10 mouse cellular contexts compared by ENCODE assay signal in the genomic region with DNA sequence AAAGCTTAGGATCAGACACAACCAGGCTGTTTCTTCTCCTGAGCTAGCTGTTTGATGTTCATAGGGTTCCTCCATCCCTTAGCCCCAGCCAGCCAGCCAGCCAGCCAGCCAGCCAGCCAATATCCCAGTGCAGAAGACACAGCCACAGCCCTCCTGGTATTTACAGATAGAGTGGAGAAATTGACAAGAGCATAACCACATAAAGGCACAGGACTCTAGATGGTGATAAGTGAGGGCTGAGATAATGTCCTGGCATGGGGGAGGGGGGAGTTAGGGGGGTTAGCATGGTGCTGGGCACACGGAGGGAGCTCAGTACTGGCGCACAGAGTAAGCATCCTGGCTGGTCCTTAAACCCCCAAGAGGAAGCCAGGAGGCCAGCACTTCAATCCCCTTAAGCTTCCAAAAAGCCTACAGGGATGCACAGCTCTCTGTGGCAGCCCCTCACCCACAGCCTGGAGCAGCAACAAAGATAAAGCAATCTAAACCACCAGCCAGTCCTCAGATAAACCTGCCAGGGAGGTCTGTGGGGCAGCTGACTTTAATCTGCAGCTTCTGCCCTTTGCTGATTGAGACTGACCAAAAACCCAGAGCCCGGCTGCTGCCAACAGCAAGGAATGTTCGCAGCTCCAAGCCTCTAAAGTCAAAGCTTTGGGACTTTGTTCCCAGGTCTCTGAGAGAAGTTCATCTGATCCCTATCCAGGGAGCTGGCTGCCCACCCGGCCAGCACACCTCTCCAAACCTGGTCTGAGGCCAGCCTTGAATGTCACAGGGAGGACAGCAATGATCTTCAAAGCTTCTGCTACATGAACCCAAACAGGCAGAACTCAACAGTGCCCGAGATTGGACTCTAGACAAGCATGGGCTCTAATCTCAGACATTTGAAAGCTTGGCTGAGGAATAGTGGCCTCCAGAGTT.
DNase-seq lines count a peak whose midpoint lies in the region; ATAC-seq and TF ChIP-seq lines count a peak whose summit lies in the region.
"Had no signal": no experiment of that assay in that cellular context is flagged by ENCODE, and none has a peak within 500 bp of the region (broad histone marks: within the 10 kb centered on the region; RNA-seq: fewer than 3 reads in every experiment).

No protein-coding gene starts in this region.

- peak; percentile 68 for DNase-seq in gastrocnemius, adult 2 months
- DNase-seq in gastrocnemius, adult 8-10 months (ENCODE audit: low spot score in 2 of 2): no peak
- DNase-seq in NIH3T3 (ENCODE audit: low read depth): peak; percentile 31
- DNase-seq in heart, postnatal 4 days: peak; percentile 35
- no peak for DNase-seq in T-cell, adult 2 months (ENCODE audit: low spot score)
- no peak for DNase-seq in urinary bladder, postnatal 36 days (ENCODE audit: low spot score in 2 of 2)
- DNase-seq in midbrain, postnatal 0 days (ENCODE audit: low spot score): no peak

- no peak overlapping the region for H3K9ac ChIP-seq in liver, embryonic 15.5 days
- H3K9ac ChIP-seq in midbrain, postnatal 0 days (replicated peaks; ENCODE audit: low read length, poor library complexity, severe bottlenecking): no peak overlapping the region
- H3K9ac ChIP-seq: forebrain, embryonic 13.5 days; hindbrain, embryonic 12.5 days had no signal

- H3K9me3 ChIP-seq in liver, embryonic 15.5 days (replicated peaks): no peaks in the 10 kb centered on the region
- no peaks in the 10 kb centered on the region for H3K9me3 ChIP-seq in midbrain, postnatal 0 days (ENCODE audit: low read length)
- H3K9me3 ChIP-seq: forebrain, embryonic 13.5 days; hindbrain, embryonic 12.5 days had no signal

- WGBS in liver, embryonic 15.5 days (ENCODE audit: insufficient replicate concordance): 18% methylated on average over 6 of the region's 6 CpGs
- 38% methylated on average over 6 of the region's 6 CpGs for WGBS in midbrain, postnatal 0 days

- intact Hi-C loops in gastrocnemius, adult 2 months (cut with DNase I): loop anchor here (5.0 kb wide), 1 partner anchor 70 kb away; no protein-coding TSS in a partner anchor

- peaks cover 26% of the 10 kb centered on the region; the same call in 1 of the 2 replicates for H3K4me1 ChIP-seq in liver, embryonic 15.5 days (replicated peaks)
- H3K4me1 ChIP-seq in midbrain, postnatal 0 days (ENCODE audit: insufficient read depth, low read length): no peaks in the 10 kb centered on the region
- H3K4me1 ChIP-seq: forebrain, embryonic 13.5 days had no signal

- H3K4me2 ChIP-seq in liver, embryonic 15.5 days: peak overlapping the region; percentile 31
- no peak overlapping the region for H3K4me2 ChIP-seq in midbrain, postnatal 0 days (ENCODE audit: low read depth, low read length, poor library complexity, severe bottlenecking)
- H3K4me2 ChIP-seq: forebrain, embryonic 13.5 days; hindbrain, embryonic 12.5 days had no signal

- peak; percentile 91 for ATAC-seq in liver, embryonic 15.5 days (ENCODE audit: insufficient read depth)
- ATAC-seq in midbrain, postnatal 0 days (ENCODE audit: low FRiP score): no peak
- ATAC-seq: forebrain, embryonic 13.5 days had no signal

- H3K27ac ChIP-seq in gastrocnemius, adult 2 months: peak overlapping the region; percentile 76
- H3K27ac ChIP-seq in liver, embryonic 15.5 days (replicated peaks): no peak overlapping the region
- no peak overlapping the region for H3K27ac ChIP-seq in midbrain, postnatal 0 days (ENCODE audit: low read depth, low read length)
- H3K27ac ChIP-seq: forebrain, embryonic 13.5 days; hindbrain, embryonic 12.5 days had no signal

- no peak for TF ChIP-seq CTCF in gastrocnemius, adult 2 months (IDR thresholded peaks at IDR 0.05)
- TF ChIP-seq CTCF in midbrain, postnatal 0 days (IDR thresholded peaks at IDR 0.05): no peak

- no peaks in the 10 kb centered on the region for H3K36me3 ChIP-seq in liver, embryonic 15.5 days (replicated peaks)
- H3K36me3 ChIP-seq in midbrain, postnatal 0 days (ENCODE audit: insufficient read depth, low read length): no peaks in the 10 kb centered on the region
- H3K36me3 ChIP-seq: hindbrain, embryonic 12.5 days had no signal

- peaks cover 10% of the 10 kb centered on the region; the same call in 1 of the 2 replicates for H3K27me3 ChIP-seq in liver, embryonic 15.5 days
- H3K27me3 ChIP-seq in midbrain, postnatal 0 days (ENCODE audit: insufficient read depth, low read length): no peaks in the 10 kb centered on the region
- H3K27me3 ChIP-seq: forebrain, embryonic 13.5 days; hindbrain, embryonic 12.5 days had no signal

- H3K4me3 ChIP-seq in gastrocnemius, adult 2 months: no peak overlapping the region
- H3K4me3 ChIP-seq in liver, embryonic 15.5 days (replicated peaks): no peak overlapping the region
- no peak overlapping the region for H3K4me3 ChIP-seq in midbrain, postnatal 0 days (ENCODE audit: low read depth, low read length)
- H3K4me3 ChIP-seq: forebrain, embryonic 13.5 days; hindbrain, embryonic 12.5 days had no signal

Comparison
In these comparisons a context has a peak if more than half of its experiments do, and no peak if none do; other contexts are left out.
1. DNase-seq: peak in gastrocnemius, adult 2 months (single experiment), NIH3T3 (single experiment) and heart, postnatal 4 days (single experiment); none in gastrocnemius, adult 8-10 months (0 of 2), T-cell, adult 2 months (single experiment), urinary bladder, postnatal 36 days (0 of 2) and midbrain, postnatal 0 days (single experiment).